Mouse (Mus musculus): Measurements from ENCODE around the gene 6430628N08Rik. TPM values are rescaled to one million over a fixed set of nuclear protein-coding genes. Genes with fewer than 3 reads are reported as not detected.

Gene 6430628N08Rik
- polyA plus RNA-seq, 2 experiments, result not detected

DNA sequence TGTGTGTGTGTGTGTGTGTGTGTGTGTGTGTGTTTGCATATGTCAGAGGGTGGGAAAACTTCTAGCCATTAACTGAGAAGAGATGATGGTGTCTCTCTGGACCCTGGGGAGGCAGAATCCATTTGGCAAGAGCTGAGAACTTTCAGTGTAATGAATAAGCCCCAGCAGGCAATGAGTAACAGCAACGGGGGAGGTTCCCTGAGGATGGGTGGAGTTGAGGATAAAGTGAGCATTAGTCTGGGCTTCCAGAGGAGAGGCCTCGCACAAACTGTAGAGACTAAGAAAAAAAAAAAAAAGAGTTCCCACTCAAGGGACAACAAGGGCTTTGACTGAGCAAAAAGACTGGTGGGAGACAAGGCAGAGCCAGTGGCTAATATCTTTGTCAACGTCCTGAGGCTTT, 3.8 kb downstream of the 6430628N08Rik start:
- H3K4me3 ChIP-seq (ENCODE audit: insufficient read depth in 1 of 2, low read depth in 2 of 2, low read length in 2 of 2), result no peak overlapping the region
- H3K27me3 ChIP-seq (ENCODE audit: control insufficient read depth, insufficient read depth, low read length), result peaks cover 61% of the 10 kb centered on the region
- 29% methylated on average over 3 of the region's 3 CpGs for WGBS (ENCODE audit: insufficient replicate concordance)

GRCm38 (mm10) chr4:115897901-115898631, 7.6 kb downstream of the 6430628N08Rik start:
- DNase-seq (ENCODE audit: low read depth in 3 of 3, low spot score in 3 of 3) (no peak), ATAC-seq (ENCODE audit: insufficient read depth) (no peak)
- TF ChIP-seq CTCF (IDR thresholded peaks at IDR 0.05; ENCODE audit: low read depth), result peak; percentile 49
- TF ChIP-seq EP300 (IDR thresholded peaks at IDR 0.05; ENCODE audit: low read depth), result no peak

More for the DNA sequence above, 3.8 kb downstream of the 6430628N08Rik start:
- no peak overlapping the region for H3K4me2 ChIP-seq (ENCODE audit: low read depth)
- H3K27ac ChIP-seq, result no peak overlapping the region
- no peak for TF ChIP-seq CTCF (IDR thresholded peaks at IDR 0.05; ENCODE audit: low read depth)
- TF ChIP-seq EP300 (IDR thresholded peaks at IDR 0.05; ENCODE audit: low read depth), result no peak
- no peaks in the 10 kb centered on the region for H3K36me3 ChIP-seq (replicated peaks; ENCODE audit: control insufficient read depth, insufficient read depth, low read depth)
- DNase-seq (ENCODE audit: low read depth in 3 of 3, low spot score in 3 of 3) (no peak), ATAC-seq (ENCODE audit: insufficient read depth) (no peak)
- no peaks in the 10 kb centered on the region for H3K9me3 ChIP-seq (ENCODE audit: control insufficient read depth, low read length)
- H3K4me1 ChIP-seq (replicated peaks; ENCODE audit: control insufficient read depth in 2 of 2, insufficient read depth in 2 of 2, low read length in 1 of 2), result no peaks in the 10 kb centered on the region
- H3K9ac ChIP-seq (replicated peaks), result no peak overlapping the region

GRCm38 (mm10) chr4:115902816-115903215, 12.4 kb downstream of the 6430628N08Rik start:
- no peak overlapping the region for H3K27ac ChIP-seq
- H3K9me3 ChIP-seq (ENCODE audit: control insufficient read depth, low read length), result no peaks in the 10 kb centered on the region
- no peaks in the 10 kb centered on the region for H3K36me3 ChIP-seq (replicated peaks; ENCODE audit: control insufficient read depth, insufficient read depth, low read depth)
- H3K27me3 ChIP-seq (ENCODE audit: control insufficient read depth, insufficient read depth, low read length), result peaks cover 19% of the 10 kb centered on the region
- WGBS (ENCODE audit: insufficient replicate concordance), result 15% methylated on average over 5 of the region's 5 CpGs
- no peak overlapping the region for H3K4me3 ChIP-seq (ENCODE audit: insufficient read depth in 1 of 2, low read depth in 2 of 2, low read length in 2 of 2)
- ATAC-seq (ENCODE audit: insufficient read depth), result no peak
- no peak overlapping the region for H3K9ac ChIP-seq (replicated peaks)
- no peaks in the 10 kb centered on the region for H3K4me1 ChIP-seq (replicated peaks; ENCODE audit: control insufficient read depth in 2 of 2, insufficient read depth in 2 of 2, low read length in 1 of 2)
- no peak overlapping the region for H3K4me2 ChIP-seq (ENCODE audit: low read depth)
- TF ChIP-seq CTCF (IDR thresholded peaks at IDR 0.05; ENCODE audit: low read depth) (peak; percentile 76), EP300 (IDR thresholded peaks at IDR 0.05; ENCODE audit: low read depth) (no peak)
- peak; percentile 15 to 44 (median 28) for DNase-seq (ENCODE audit: low read depth in 3 of 3, low spot score in 3 of 3)

More at GRCm38 (mm10) chr4:115897901-115898631, 7.6 kb downstream of the 6430628N08Rik start:
- no peak overlapping the region for H3K27ac ChIP-seq
- WGBS (ENCODE audit: insufficient replicate concordance), result 2% methylated on average over 56 of the region's 56 CpGs
- H3K9ac ChIP-seq (replicated peaks), result no peak overlapping the region
- H3K4me2 ChIP-seq (ENCODE audit: low read depth), result peak overlapping the region; percentile 39; the same call in 1 of the 2 replicates
- no peaks in the 10 kb centered on the region for H3K9me3 ChIP-seq (ENCODE audit: control insufficient read depth, low read length)
- no peaks in the 10 kb centered on the region for H3K36me3 ChIP-seq (replicated peaks; ENCODE audit: control insufficient read depth, insufficient read depth, low read depth)
- H3K4me3 ChIP-seq (ENCODE audit: insufficient read depth in 1 of 2, low read depth in 2 of 2, low read length in 2 of 2), result peak overlapping the region in 1 of 2 experiments; percentile 9; a peak in 1 of 4 replicates
- no peaks in the 10 kb centered on the region for H3K4me1 ChIP-seq (replicated peaks; ENCODE audit: control insufficient read depth in 2 of 2, insufficient read depth in 2 of 2, low read length in 1 of 2)
- H3K27me3 ChIP-seq (ENCODE audit: control insufficient read depth, insufficient read depth, low read length), result peaks cover 34% of the 10 kb centered on the region

GRCm38 (mm10) chr4:115904375-115904774, 13.9 kb downstream of the 6430628N08Rik start:
- Histone ChIP-seq H3K9ac (replicated peaks) (no peak overlapping the region), H3K27ac (no peak overlapping the region), H3K4me2 (ENCODE audit: low read depth) (no peak overlapping the region), H3K9me3 (ENCODE audit: control insufficient read depth, low read length) (no peaks in the 10 kb centered on the region), H3K27me3 (ENCODE audit: control insufficient read depth, insufficient read depth, low read length) (peaks cover 10% of the 10 kb centered on the region), H3K4me1 (replicated peaks; ENCODE audit: control insufficient read depth in 2 of 2, insufficient read depth in 2 of 2, low read length in 1 of 2) (no peaks in the 10 kb centered on the region), H3K4me3 (ENCODE audit: insufficient read depth in 1 of 2, low read depth in 2 of 2, low read length in 2 of 2) (no peak overlapping the region), H3K36me3 (replicated peaks; ENCODE audit: control insufficient read depth, insufficient read depth, low read depth) (no peaks in the 10 kb centered on the region)
- TF ChIP-seq CTCF (IDR thresholded peaks at IDR 0.05; ENCODE audit: low read depth) (no peak), EP300 (IDR thresholded peaks at IDR 0.05; ENCODE audit: low read depth) (no peak)
- 23% methylated on average over 12 of the region's 12 CpGs for WGBS (ENCODE audit: insufficient replicate concordance)
- ATAC-seq (ENCODE audit: insufficient read depth) (no peak), DNase-seq (ENCODE audit: low read depth in 3 of 3, low spot score in 3 of 3) (no peak)

GRCm38 (mm10) chr4:115905701-115906100, 15.2 kb downstream of the 6430628N08Rik start:
- no peak overlapping the region for H3K4me3 ChIP-seq (ENCODE audit: insufficient read depth in 1 of 2, low read depth in 2 of 2, low read length in 2 of 2)
- ATAC-seq (ENCODE audit: insufficient read depth) (no peak), DNase-seq (ENCODE audit: low read depth in 3 of 3, low spot score in 3 of 3) (no peak)
- H3K36me3 ChIP-seq (replicated peaks; ENCODE audit: control insufficient read depth, insufficient read depth, low read depth), result no peaks in the 10 kb centered on the region
- no peak for TF ChIP-seq CTCF (IDR thresholded peaks at IDR 0.05; ENCODE audit: low read depth)
- TF ChIP-seq EP300 (IDR thresholded peaks at IDR 0.05; ENCODE audit: low read depth), result no peak
- H3K4me1 ChIP-seq (replicated peaks; ENCODE audit: control insufficient read depth in 2 of 2, insufficient read depth in 2 of 2, low read length in 1 of 2), result no peaks in the 10 kb centered on the region
- no peak overlapping the region for H3K27ac ChIP-seq
- WGBS (ENCODE audit: insufficient replicate concordance), result 19% methylated on average over 7 of the region's 7 CpGs
- H3K9me3 ChIP-seq (ENCODE audit: control insufficient read depth, low read length), result no peaks in the 10 kb centered on the region
- peaks cover 8% of the 10 kb centered on the region for H3K27me3 ChIP-seq (ENCODE audit: control insufficient read depth, insufficient read depth, low read length)
- H3K4me2 ChIP-seq (ENCODE audit: low read depth), result no peak overlapping the region
- H3K9ac ChIP-seq (replicated peaks), result no peak overlapping the region
